Mouse (Mus musculus) heart, adult 9 months (tissue): ENCODE measurements around the gene Fbrsl1.

Experiments
- DNase-seq, 2 experiments: peaks; one replicate each; pipeline ENCODE4 v3.0.0; 2022; ENCODE audit warnings: low spot score in 2 of 2

The Fbrsl1 gene

GRCm38 (mm10) chr5:110362813-110363178, 85.5 kb downstream of the Fbrsl1 start:
- no peak for DNase-seq

GRCm38 (mm10) chr5:110361465-110361864, 86.8 kb downstream of the Fbrsl1 start:
- no peak for DNase-seq

GRCm38 (mm10) chr5:110357531-110358179, 90.6 kb downstream of the Fbrsl1 start:
- peak; percentile 28 to 63 for DNase-seq

- no peak for DNase-seq
These were observed 93.6 kb downstream of the Fbrsl1 start for GRCm38 (mm10) chr5:110354716-110355115.

- no peak for DNase-seq
These were observed 101.3 kb downstream of the Fbrsl1 start for GRCm38 (mm10) chr5:110347006-110347405.

- DNase-seq: no peak
These were observed 102.8 kb downstream of the Fbrsl1 start for GRCm38 (mm10) chr5:110345553-110345952.

- no peak for DNase-seq
These were observed 103.8 kb downstream of the Fbrsl1 start, which contains the start of gene Lrcol1 for GRCm38 (mm10) chr5:110344524-110344923. Gene Lrcol1, plus strand, starts transcription at chr5:110344730.

- DNase-seq: no peak
These were observed 105.5 kb downstream of the Fbrsl1 start, which contains the start of gene P2rx2 for GRCm38 (mm10) chr5:110342648-110343284. Gene P2rx2, minus strand, starts transcription at chr5:110343212.

- DNase-seq: peak; percentile 12 to 23
These were observed 109.5 kb downstream of the Fbrsl1 start for GRCm38 (mm10) chr5:110338792-110339191.

- no peak for DNase-seq
These were observed 117.8 kb downstream of the Fbrsl1 start for GRCm38 (mm10) chr5:110330508-110330907.

GRCm38 (mm10) chr5:110313127-110313526, 135.2 kb downstream of the Fbrsl1 start:
- DNase-seq: no peak
